Mouse (Mus musculus) limb, embryonic 11.5 days (tissue): ENCODE measurements around the gene Pom121. TPM values are rescaled to one million over a fixed set of nuclear protein-coding genes. Genes with fewer than 3 reads are reported as not detected.

ENCODE experiments used
- ATAC-seq: fragments of 200-750 bp; cut with Nextera tagmentation; 2 replicates; pipeline ENCODE4 v1.8.0; 2017; ENCODE audit warnings: low read depth; ENCODE audit not compliant: insufficient number of reproducible peaks, low FRiP score, low TSS enrichment
- DNase-seq: peaks from one replicate; pipeline ENCODE4 v3.0.0-alpha.2; 2015; ENCODE audit warnings: low spot score
- H3K27ac ChIP-seq: fragments of 300-500 bp; sonication (generic); replicated peaks from 2 replicates; pipeline ENCODE4 v1.5.1; 2014; ENCODE audit warnings: low read depth, mild to moderate bottlenecking, low read length
- H3K27me3 ChIP-seq: fragments of 300-500 bp; sonication (generic); 2 replicates; pipeline ENCODE4 v1.6.1; 2014; ENCODE audit warnings: mild to moderate bottlenecking, low read length, mixed read lengths; ENCODE audit not compliant: control insufficient read depth, insufficient read depth
- H3K36me3 ChIP-seq: fragments of 300-500 bp; sonication (generic); 2 replicates; pipeline ENCODE4 v1.6.1; 2014; ENCODE audit warnings: mild to moderate bottlenecking, low read length, moderate library complexity, mixed read lengths; ENCODE audit not compliant: control insufficient read depth, insufficient read depth
- H3K4me1 ChIP-seq: fragments of 300-500 bp; sonication (generic); 2 replicates; pipeline ENCODE4 v1.6.1; 2014; ENCODE audit warnings: low read length, mixed read lengths; ENCODE audit not compliant: control insufficient read depth, insufficient read depth
- H3K4me2 ChIP-seq: fragments of 300-500 bp; sonication (generic); 2 replicates; pipeline ENCODE4 v1.6.1; 2014; ENCODE audit warnings: low read depth, mild to moderate bottlenecking, moderate library complexity; ENCODE audit not compliant: severe bottlenecking
- H3K4me3 ChIP-seq: fragments of 300-500 bp; sonication (generic); 2 replicates; pipeline ENCODE4 v1.5.1; 2014; ENCODE audit warnings: low read depth, low read length
- H3K9ac ChIP-seq: fragments of 300-500 bp; sonication (generic); 2 replicates; pipeline ENCODE4 v1.6.1; 2014; ENCODE audit warnings: mild to moderate bottlenecking, low read length
- H3K9me3 ChIP-seq: fragments of 300-500 bp; sonication (generic); 2 replicates; pipeline ENCODE4 v1.6.1; 2016; ENCODE audit warnings: low read length; ENCODE audit not compliant: control insufficient read depth
- WGBS: fragments of 180-500 bp; shearing (Covaris S2); extraction: QIAGEN DNeasy Blood & Tissue Kit; methylation state at CpG from one replicate; pipeline ENCODE4 v1.1.7; 2014; 5-methylcytosine and 5-hydroxymethylcytosine counted together
- microRNA-seq: library from miRNA; unstranded; fragments of <30 nt; microRNA quantifications from one replicate; pipeline ENCODE4, GENCODE M21; 2016
- polyA plus RNA-seq: library from polyadenylated mRNA; unstranded; fragments of >200 nt; fragmentation: Nextera tagmentation; extraction: Ambion mirVana; gene quantifications from 2 replicates; pipeline ENCODE4 v1.2.1, GENCODE M21; 2014

Gene Pom121
- polyA plus RNA-seq, 1 experiment from 2014 or later, result 21.8 TPM

GRCm38 (mm10) chr5:135347511-135348011 is 46.8 kb downstream of the Pom121 start:
- peaks cover 6% of the 10 kb centered on the region for H3K9me3 ChIP-seq
- no peak overlapping the region for H3K27ac ChIP-seq
- H3K27me3 ChIP-seq, result no peaks in the 10 kb centered on the region
- no peaks in the 10 kb centered on the region for H3K4me1 ChIP-seq
- WGBS, result 71% methylated on average over 4 of the region's 4 CpGs
- no peak overlapping the region for H3K4me3 ChIP-seq
- H3K9ac ChIP-seq, result no peak overlapping the region
- ATAC-seq (no peak), DNase-seq (no peak)
- H3K4me2 ChIP-seq, result no peak overlapping the region
- no peaks in the 10 kb centered on the region for H3K36me3 ChIP-seq

GRCm38 (mm10) chr5:135346430-135346829 is 47.9 kb downstream of the Pom121 start:
- H3K9ac ChIP-seq, result no peak overlapping the region
- no peaks in the 10 kb centered on the region for H3K4me1 ChIP-seq
- H3K27me3 ChIP-seq, result no peaks in the 10 kb centered on the region
- H3K9me3 ChIP-seq, result peaks cover 6% of the 10 kb centered on the region
- DNase-seq (no peak), ATAC-seq (no peak)
- no peaks in the 10 kb centered on the region for H3K36me3 ChIP-seq
- no peak overlapping the region for H3K27ac ChIP-seq
- WGBS, result 24% methylated on average over 1 of the region's 1 CpGs
- no peak overlapping the region for H3K4me2 ChIP-seq
- H3K4me3 ChIP-seq, result no peak overlapping the region

- DNase-seq, result no peak
- 80% methylated on average over 7 of the region's 7 CpGs for WGBS
- Histone ChIP-seq H3K36me3 (no peaks in the 10 kb centered on the region), H3K9ac (no peak overlapping the region), H3K4me3 (no peak overlapping the region), H3K9me3 (peaks cover 6% of the 10 kb centered on the region), H3K4me2 (no peak overlapping the region), H3K27me3 (no peaks in the 10 kb centered on the region), H3K4me1 (no peaks in the 10 kb centered on the region), H3K27ac (no peak overlapping the region)
- ATAC-seq, result no peak
Observed at GRCm38 (mm10) chr5:135345989-135346388, 48.4 kb downstream of the Pom121 start.

DNA sequence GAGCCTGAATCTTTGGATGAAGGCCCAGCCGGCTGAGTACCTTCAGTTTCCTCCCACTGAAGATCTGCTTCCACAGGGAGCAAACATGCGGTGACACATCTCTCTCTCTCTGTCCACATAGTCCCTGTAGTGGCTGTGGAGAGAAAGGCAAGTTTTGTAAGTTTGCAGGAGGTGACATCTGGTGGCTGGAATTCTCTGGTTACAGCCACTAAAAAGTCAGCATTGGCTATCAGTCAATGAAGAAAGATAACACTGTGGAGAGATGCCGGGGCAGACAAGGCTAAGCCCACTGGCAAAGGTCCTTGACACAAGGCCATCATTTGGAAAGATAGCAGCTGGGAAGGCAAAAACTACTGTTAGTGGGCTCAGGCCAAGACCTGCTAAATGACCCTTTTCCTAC is 56.8 kb downstream of the Pom121 start:
- no peak for DNase-seq
- Histone ChIP-seq H3K27ac (no peak overlapping the region), H3K9ac (no peak overlapping the region)

DNA sequence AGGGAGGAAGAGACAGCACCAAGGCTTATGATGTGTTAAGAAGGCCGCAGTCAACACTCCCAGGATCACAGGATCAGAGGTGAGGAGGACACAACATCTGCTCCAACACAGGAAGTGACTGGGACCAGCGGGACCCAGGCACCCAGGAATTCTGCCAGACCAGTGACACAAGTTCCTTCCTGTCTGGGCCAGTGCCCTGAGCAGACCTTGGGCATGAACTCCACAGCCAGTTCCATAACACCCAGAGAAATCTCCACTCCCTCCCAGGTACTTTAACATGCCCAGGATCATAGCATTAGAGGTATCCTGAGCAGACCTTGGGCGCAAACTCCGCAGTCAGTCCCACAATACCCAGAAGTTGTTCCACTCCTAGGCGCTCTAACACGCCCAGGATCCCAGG is 63.2 kb downstream of the Pom121 start:
- no peak for ATAC-seq
- no peaks in the 10 kb centered on the region for H3K27me3 ChIP-seq
- 0 out of 2 replicates have a peak, but pooled peaks cover 3% of the 10 kb centered on the region for H3K4me1 ChIP-seq
- 84% methylated on average over 6 of the region's 6 CpGs for WGBS
- H3K36me3 ChIP-seq, result no peaks in the 10 kb centered on the region
- no peak overlapping the region for H3K9ac ChIP-seq
- H3K4me3 ChIP-seq, result no peak overlapping the region
- H3K27ac ChIP-seq, result no peak overlapping the region
- H3K9me3 ChIP-seq, result no peaks in the 10 kb centered on the region
- no peak for DNase-seq
- no peak overlapping the region for H3K4me2 ChIP-seq

More for the DNA sequence above, 56.8 kb downstream of the Pom121 start:
- Histone ChIP-seq H3K36me3 (no peaks in the 10 kb centered on the region), H3K4me2 (no peak overlapping the region), H3K9me3 (no peaks in the 10 kb centered on the region), H3K4me1 (no peaks in the 10 kb centered on the region), H3K4me3 (no peak overlapping the region), H3K27me3 (no peaks in the 10 kb centered on the region)
- WGBS, result 64% methylated on average over 3 of the region's 3 CpGs
- ATAC-seq, result no peak

DNA sequence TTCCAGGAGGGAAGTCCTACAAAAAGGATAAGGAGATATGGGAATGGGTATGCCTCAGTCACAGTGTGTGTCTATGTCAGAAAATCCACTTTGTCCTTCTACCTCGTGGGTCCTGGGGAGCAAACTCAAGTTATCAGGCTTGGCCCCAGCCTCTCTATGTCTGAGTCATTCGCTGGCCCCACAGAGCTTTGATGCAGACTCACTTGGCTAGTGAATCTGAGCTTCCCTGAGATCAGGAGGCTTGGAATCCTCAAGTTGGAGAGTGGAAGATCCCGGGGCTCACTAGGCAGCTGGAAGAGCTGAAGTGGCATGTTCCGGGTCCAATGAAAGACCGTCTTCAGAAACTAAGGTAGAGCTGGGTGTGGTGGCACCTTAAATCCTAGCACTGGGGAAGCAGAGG is 64.1 kb downstream of the Pom121 start:
- WGBS, result 85% methylated on average over 5 of the region's 5 CpGs
- no peak for DNase-seq
- Histone ChIP-seq H3K27ac (no peak overlapping the region), H3K4me1 (0 out of 2 replicates have a peak, but pooled peaks cover 3% of the 10 kb centered on the region), H3K9me3 (no peaks in the 10 kb centered on the region), H3K36me3 (no peaks in the 10 kb centered on the region), H3K4me3 (no peak overlapping the region), H3K4me2 (no peak overlapping the region), H3K27me3 (no peaks in the 10 kb centered on the region), H3K9ac (no peak overlapping the region)
- ATAC-seq, result no peak

DNA sequence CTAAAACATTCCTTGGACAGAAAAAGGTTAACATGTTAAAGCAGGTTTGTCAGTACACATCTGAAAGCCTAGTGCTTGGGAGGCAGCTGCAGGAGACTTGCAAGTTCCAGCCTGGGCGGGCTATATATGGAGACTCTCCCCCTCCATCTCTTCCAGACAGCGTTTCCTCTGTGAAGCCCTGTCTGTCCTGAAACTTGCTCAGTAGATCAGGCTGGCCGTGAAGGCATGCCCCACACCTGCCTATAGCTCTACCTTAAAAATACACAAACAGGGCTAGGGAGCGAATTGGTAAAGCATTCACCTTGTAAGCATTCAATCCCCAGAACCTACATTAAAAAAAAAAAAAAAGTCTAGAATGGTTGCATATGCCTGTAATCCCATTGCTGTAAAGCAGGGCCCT is 64.9 kb downstream of the Pom121 start:
- Histone ChIP-seq H3K9ac (no peak overlapping the region), H3K4me3 (no peak overlapping the region), H3K4me2 (no peak overlapping the region), H3K27me3 (no peaks in the 10 kb centered on the region), H3K36me3 (no peaks in the 10 kb centered on the region), H3K4me1 (0 out of 2 replicates have a peak, but pooled peaks cover 3% of the 10 kb centered on the region), H3K9me3 (no peaks in the 10 kb centered on the region), H3K27ac (no peak overlapping the region)
- ATAC-seq (no peak), DNase-seq (no peak)
- 83% methylated on average over 4 of the region's 4 CpGs for WGBS

Small RNA genes within 50 kb of the gene (microRNA-seq; reads per million reads assigned to microRNA genes)
- 1.5 reads per million for gene Mir7033

Other genes starting within 250 kb of the Pom121 start
- 21.4 and 22.5 TPM in 2 replicates for gene Tbl2, start 244.9 kb downstream of the Pom121 start, polyA plus RNA-seq
- gene Bcl7b, start 226.3 kb downstream of the Pom121 start, polyA plus RNA-seq, result 39.5 and 45.6 TPM in 2 replicates
- 71.5 and 77.1 TPM in 2 replicates for gene Baz1b, start 207.3 kb downstream of the Pom121 start, polyA plus RNA-seq
- 3.3 TPM in 2 replicates for gene Fzd9, start 143.3 kb downstream of the Pom121 start, polyA plus RNA-seq
- gene Fkbp6, start 44.5 kb downstream of the Pom121 start, polyA plus RNA-seq, result 0.12 and 0.20 TPM in 2 replicates
- not detected in 2 replicates for gene Trim50, start 41.3 kb downstream of the Pom121 start, polyA plus RNA-seq
- gene Nsun5, start 24.6 kb downstream of the Pom121 start, polyA plus RNA-seq, result 31.5 and 36.1 TPM in 2 replicates
- 35.2 and 39.4 TPM in 2 replicates for gene Hip1, start 150.6 kb upstream of the Pom121 start, polyA plus RNA-seq
- not detected in 2 replicates for gene Ccl26, start 169.0 kb upstream of the Pom121 start, polyA plus RNA-seq
- gene Ccl24, start 178.5 kb upstream of the Pom121 start, polyA plus RNA-seq, result 0.37 and 1.3 TPM in 2 replicates
- gene Rhbdd2, start 238.1 kb upstream of the Pom121 start, polyA plus RNA-seq, result 55.3 and 56.6 TPM in 2 replicates